Comparison of ENCODE assay signal across 9 mouse cellular contexts in the genomic region with DNA sequence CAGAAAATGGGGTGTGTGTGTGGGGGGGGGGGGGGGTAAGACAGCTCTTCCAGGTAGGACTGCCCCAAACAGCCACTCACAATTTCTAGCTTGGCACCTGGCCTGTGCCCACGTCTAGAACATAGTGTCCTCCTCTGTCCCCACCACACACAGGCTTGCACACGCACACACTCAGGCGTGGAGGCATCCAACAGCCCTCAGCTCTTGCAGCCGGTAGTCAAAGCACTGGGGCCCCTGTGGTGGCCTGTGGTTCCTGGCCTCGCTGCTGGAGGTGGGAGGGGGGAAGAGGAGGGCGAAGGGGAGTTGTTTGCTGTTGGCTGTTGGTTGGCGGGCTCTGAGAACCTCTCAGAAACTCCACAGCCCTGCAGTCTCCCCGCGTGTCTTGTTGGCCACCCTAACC. TPM values are rescaled to one million over a fixed set of nuclear protein-coding genes. Genes with fewer than 3 reads are reported as not detected.
A peak's percentile ranks its signal among the peaks of the same experiment; 100 is the strongest.
DNase-seq lines count a peak whose midpoint lies in the region; ATAC-seq and TF ChIP-seq lines count a peak whose summit lies in the region.
"Had no signal": no experiment of that assay in that cellular context is flagged by ENCODE, and none has a peak within 500 bp of the region (broad histone marks: within the 10 kb centered on the region; RNA-seq: fewer than 3 reads in every experiment).

No protein-coding gene starts in this region.

- H3K27me3 ChIP-seq in embryonic facial prominence, embryonic 12.5 days: peaks cover 94% of the 10 kb centered on the region
- H3K27me3 ChIP-seq in hindbrain, embryonic 14.5 days (ENCODE audit: control insufficient read depth, insufficient read depth, low read length): peaks cover 60% of the 10 kb centered on the region
- H3K27me3 ChIP-seq in midbrain, embryonic 16.5 days (ENCODE audit: control insufficient read depth, insufficient read depth, low read depth, low read length): peaks cover 15% of the 10 kb centered on the region

- no peaks in the 10 kb centered on the region for H3K9me3 ChIP-seq in embryonic facial prominence, embryonic 12.5 days
- H3K9me3 ChIP-seq in hindbrain, embryonic 14.5 days (ENCODE audit: control insufficient read depth, low read length): no peaks in the 10 kb centered on the region
- no peaks in the 10 kb centered on the region for H3K9me3 ChIP-seq in midbrain, embryonic 16.5 days (replicated peaks; ENCODE audit: control insufficient read depth, low read length, poor library complexity, severe bottlenecking)

- no peak for DNase-seq in layer of hippocampus, adult 2 months (ENCODE audit: low spot score in 2 of 2)
- no peak for DNase-seq in layer of hippocampus, postnatal 14 days (ENCODE audit: low spot score in 2 of 2)
- no peak for DNase-seq in hindbrain, embryonic 14.5 days (ENCODE audit: low spot score)
- no peak for DNase-seq in frontal cortex, postnatal 14 days (ENCODE audit: low spot score in 2 of 2)
- DNase-seq in heart, postnatal 4 days: no peak

- H3K4me2 ChIP-seq in embryonic facial prominence, embryonic 12.5 days (replicated peaks): peak overlapping the region; percentile 100
- peak overlapping the region; percentile 94 for H3K4me2 ChIP-seq in hindbrain, embryonic 14.5 days (replicated peaks)
- H3K4me2 ChIP-seq in midbrain, embryonic 16.5 days (ENCODE audit: low read length): peak overlapping the region; percentile 89

- no peak overlapping the region for H3K9ac ChIP-seq in embryonic facial prominence, embryonic 12.5 days
- H3K9ac ChIP-seq in hindbrain, embryonic 14.5 days: peak overlapping the region; percentile 89
- H3K9ac ChIP-seq in midbrain, embryonic 16.5 days (ENCODE audit: low read depth, low read length): peak overlapping the region; percentile 93

- peak overlapping the region; percentile 85 for H3K4me3 ChIP-seq in layer of hippocampus, adult 2 months
- peak overlapping the region; percentile 59 for H3K4me3 ChIP-seq in embryonic facial prominence, embryonic 12.5 days
- peak overlapping the region; percentile 78 for H3K4me3 ChIP-seq in hindbrain, embryonic 14.5 days (replicated peaks; ENCODE audit: low read length)
- H3K4me3 ChIP-seq in midbrain, embryonic 16.5 days (ENCODE audit: low read depth, low read length): peak overlapping the region; percentile 89

- H3K4me1 ChIP-seq in embryonic facial prominence, embryonic 12.5 days: peaks cover 18% of the 10 kb centered on the region
- H3K4me1 ChIP-seq in hindbrain, embryonic 14.5 days (replicated peaks; ENCODE audit: control insufficient read depth, insufficient read depth, low read length): peaks cover 20% of the 10 kb centered on the region; the same call in 1 of the 2 replicates
- peaks cover 37% of the 10 kb centered on the region for H3K4me1 ChIP-seq in midbrain, embryonic 16.5 days (ENCODE audit: control insufficient read depth, insufficient read depth, low read length)

- H3K27ac ChIP-seq in layer of hippocampus, adult 2 months: peak overlapping the region; percentile 88
- H3K27ac ChIP-seq in embryonic facial prominence, embryonic 12.5 days: no peak overlapping the region
- no peak overlapping the region for H3K27ac ChIP-seq in hindbrain, embryonic 14.5 days
- H3K27ac ChIP-seq in midbrain, embryonic 16.5 days (ENCODE audit: low read length): no peak overlapping the region

- no peak for ATAC-seq in embryonic facial prominence, embryonic 12.5 days (ENCODE audit: insufficient number of reproducible peaks, insufficient read depth, low FRiP score, low TSS enrichment)
- ATAC-seq in hindbrain, embryonic 14.5 days (ENCODE audit: low FRiP score): no peak
- no peak for ATAC-seq in midbrain, embryonic 16.5 days
- no peak for ATAC-seq in inflammation-experienced regulatory T-cells, adult 6 months

- no peak for TF ChIP-seq CTCF in layer of hippocampus, adult 2 months (conservative IDR thresholded peaks at IDR 0.05)

- no peaks in the 10 kb centered on the region for H3K36me3 ChIP-seq in embryonic facial prominence, embryonic 12.5 days
- no peaks in the 10 kb centered on the region for H3K36me3 ChIP-seq in hindbrain, embryonic 14.5 days (replicated peaks; ENCODE audit: control insufficient read depth, insufficient read depth)
- H3K36me3 ChIP-seq in midbrain, embryonic 16.5 days (ENCODE audit: control insufficient read depth, insufficient read depth, low read length): no peaks in the 10 kb centered on the region

- 2% methylated on average over 9 of the region's 9 CpGs for WGBS in embryonic facial prominence, embryonic 12.5 days
- WGBS in hindbrain, embryonic 14.5 days: 0% methylated on average over 8 of the region's 9 CpGs
- WGBS in midbrain, embryonic 16.5 days: 3% methylated on average over 8 of the region's 9 CpGs

RNA-seq across cellular contexts. Expression of gene Unc5a, which starts 0.9 kb away (rescaled TPM):
- 100 to 1,000 TPM; 146 to 148 TPM for total RNA-seq in layer of hippocampus, adult 2 months (2021)
- 100 to 1,000 TPM; 109 to 110 TPM for total RNA-seq in layer of hippocampus, postnatal 14 days (2021)
- 1.6 TPM in 2 replicates for polyA plus RNA-seq in embryonic facial prominence, embryonic 12.5 days (2016; fragmentation: Nextera tagmentation; extraction: Ambion mirVana)
- polyA plus RNA-seq in hindbrain, embryonic 14.5 days (2014; fragmentation: Nextera tagmentation; extraction: Ambion mirVana): 15.3 and 16.9 TPM in 2 replicates
- polyA plus RNA-seq in midbrain, embryonic 16.5 days (2015; fragmentation: Nextera tagmentation; extraction: Ambion mirVana): 14.1 and 16.3 TPM in 2 replicates
- polyA plus RNA-seq in inflammation-experienced regulatory T-cells, adult 6 months (2017; shearing (Covaris generic)): 1 to 10 TPM in 1 of 3 experiments, under 1 TPM in 2; 0.62 to 1.4 (median 0.72) TPM
- total RNA-seq in heart, postnatal 4 days (2021): 1 to 10 TPM; 1.3 to 1.4 TPM
- total RNA-seq: granulocyte monocyte progenitor cell, adult 5-6 weeks had no signal
